Mouse (Mus musculus): ENCODE measurements at regions not wholly inside any gene's neighbourhood (a gene's known extent, or its start where the extent isn't known, plus 50 kb on each side); places are given as distances from the start of the nearest gene placed in this dataset.

DNA sequence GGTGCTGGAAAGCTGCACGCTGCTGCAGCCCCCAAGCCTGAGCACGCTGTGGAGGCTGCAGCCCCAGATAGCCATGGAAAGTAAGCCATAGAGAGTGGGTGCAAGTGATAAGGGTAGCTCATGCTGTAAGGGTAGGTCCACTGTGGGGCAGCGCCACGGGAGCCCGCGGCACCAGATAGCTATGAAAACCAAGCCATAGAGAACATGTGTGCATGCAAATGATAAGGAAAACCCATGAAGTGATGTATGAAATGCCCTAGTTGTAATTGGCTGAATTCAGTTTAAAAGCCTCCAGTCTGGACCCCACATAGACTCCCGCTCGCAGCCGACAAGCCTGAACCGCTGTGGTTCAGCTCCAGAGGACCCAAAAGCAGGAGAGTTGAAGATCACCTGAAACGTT lies 58.8 kb upstream of the L3mbtl3 start:
- no peak overlapping the region for H3K27ac ChIP-seq
- H3K36me3 ChIP-seq: no peaks in the 10 kb centered on the region
- H3K4me1 ChIP-seq: no peaks in the 10 kb centered on the region
- H3K9ac ChIP-seq: no peak overlapping the region
- no peak overlapping the region for H3K4me3 ChIP-seq (replicated peaks)
- 91% methylated on average over 11 of the region's 11 CpGs for WGBS
- H3K9me3 ChIP-seq (replicated peaks): peaks cover 5% of the 10 kb centered on the region; the same call in 1 of the 2 replicates
- ATAC-seq (replicated peaks; ENCODE audit: low FRiP score): no peak
- no peaks in the 10 kb centered on the region for H3K27me3 ChIP-seq
- H3K4me2 ChIP-seq: no peak overlapping the region

DNA sequence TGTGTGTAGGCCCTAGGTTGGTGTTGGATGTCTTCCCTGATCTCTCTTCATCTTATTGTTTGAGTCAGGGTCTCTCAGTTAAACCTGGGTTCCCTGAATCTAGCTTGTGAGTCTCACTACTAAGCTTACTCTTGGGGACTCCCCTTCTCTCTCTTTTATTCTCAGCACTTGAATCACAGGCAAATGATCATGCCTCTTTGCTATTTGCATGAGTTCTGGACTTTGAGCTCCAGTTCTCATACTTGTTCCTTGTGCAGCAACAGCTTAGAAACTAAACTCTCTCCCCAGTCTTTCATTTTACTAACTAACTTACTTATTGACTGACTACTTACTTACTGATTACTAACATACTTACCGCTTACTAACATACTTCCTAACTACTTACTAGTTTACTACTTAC lies 64.9 kb upstream of the L3mbtl3 start:
- H3K27ac ChIP-seq: no peak overlapping the region
- H3K27me3 ChIP-seq: no peaks in the 10 kb centered on the region
- 90% methylated on average over 1 of the region's 1 CpGs for WGBS
- no peaks in the 10 kb centered on the region for H3K4me1 ChIP-seq
- H3K36me3 ChIP-seq: no peaks in the 10 kb centered on the region
- no peak overlapping the region for H3K4me3 ChIP-seq (replicated peaks)
- no peak overlapping the region for H3K9ac ChIP-seq
- H3K4me2 ChIP-seq: no peak overlapping the region
- ATAC-seq (replicated peaks; ENCODE audit: low FRiP score): no peak
- H3K9me3 ChIP-seq (replicated peaks): peaks cover 5% of the 10 kb centered on the region; the same call in 1 of the 2 replicates

DNA sequence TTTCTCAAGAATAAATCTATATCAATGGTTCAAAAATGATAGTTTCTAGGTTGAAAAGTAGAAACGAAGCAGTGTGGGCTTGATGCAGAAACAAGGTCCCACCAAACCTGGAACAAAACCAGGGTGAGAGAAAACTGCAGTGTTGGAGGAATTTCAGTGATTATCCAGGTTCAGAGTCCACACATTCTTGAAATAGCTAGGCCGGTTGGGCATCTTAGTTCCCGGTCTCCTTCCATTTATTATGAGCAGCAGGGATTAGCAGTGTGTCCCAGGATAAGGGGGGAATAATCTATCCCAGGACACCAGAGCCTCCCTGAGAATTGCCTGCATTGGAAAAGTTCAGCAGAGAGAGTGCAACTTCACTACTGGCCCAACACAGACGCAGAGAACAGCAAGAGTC lies 108.5 kb upstream of the L3mbtl3 start:
- H3K27me3 ChIP-seq: no peaks in the 10 kb centered on the region
- 0 out of 2 replicates have a peak, but pooled peaks have one; percentile 18 for ATAC-seq (replicated peaks; ENCODE audit: low FRiP score)
- H3K36me3 ChIP-seq: no peaks in the 10 kb centered on the region
- no peaks in the 10 kb centered on the region for H3K9me3 ChIP-seq (replicated peaks)
- H3K4me2 ChIP-seq: no peak overlapping the region
- no peak overlapping the region for H3K4me3 ChIP-seq (replicated peaks)
- no peak overlapping the region for H3K9ac ChIP-seq
- 80% methylated on average over 4 of the region's 4 CpGs for WGBS
- no peak overlapping the region for H3K27ac ChIP-seq
- H3K4me1 ChIP-seq: no peaks in the 10 kb centered on the region

DNA sequence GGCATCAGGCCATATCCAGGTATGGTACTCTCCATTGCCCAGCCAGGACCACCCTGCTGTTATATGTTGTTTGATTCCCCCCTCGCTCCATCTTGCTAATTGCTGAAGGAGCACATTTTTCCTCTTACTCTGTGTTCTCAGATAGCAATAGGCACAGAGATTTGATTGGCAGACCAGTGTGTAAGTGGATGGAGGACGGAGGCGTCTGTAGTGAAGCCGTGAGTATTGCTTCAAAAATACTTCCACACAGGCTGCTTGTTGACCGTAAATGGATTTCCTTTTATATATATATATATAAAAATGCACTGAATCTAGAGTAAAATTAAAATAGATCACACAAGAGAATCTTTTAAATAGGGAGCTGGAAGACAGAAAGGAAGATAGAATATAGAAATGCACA lies 115.6 kb upstream of the L3mbtl3 start:
- Histone ChIP-seq H3K9me3 (replicated peaks) (no peaks in the 10 kb centered on the region), H3K4me3 (replicated peaks) (no peak overlapping the region), H3K4me1 (no peaks in the 10 kb centered on the region), H3K27me3 (no peaks in the 10 kb centered on the region), H3K4me2 (no peak overlapping the region), H3K9ac (no peak overlapping the region), H3K27ac (no peak overlapping the region), H3K36me3 (no peaks in the 10 kb centered on the region)
- ATAC-seq (replicated peaks; ENCODE audit: low FRiP score): no peak
- 92% methylated on average over 5 of the region's 5 CpGs for WGBS

- H3K9ac ChIP-seq: no peak overlapping the region
- H3K27me3 ChIP-seq: no peaks in the 10 kb centered on the region
- no peak for ATAC-seq (replicated peaks; ENCODE audit: low FRiP score)
- no peak overlapping the region for H3K4me3 ChIP-seq (replicated peaks)
- no peaks in the 10 kb centered on the region for H3K36me3 ChIP-seq
- no peak overlapping the region for H3K27ac ChIP-seq
- WGBS: 72% methylated on average over 11 of the region's 11 CpGs
- H3K9me3 ChIP-seq (replicated peaks): no peaks in the 10 kb centered on the region
- H3K4me1 ChIP-seq: no peaks in the 10 kb centered on the region
- no peak overlapping the region for H3K4me2 ChIP-seq
These were observed 116.4 kb upstream of the L3mbtl3 start for GRCm38 (mm10) chr10:26492146-26492545.

GRCm38 (mm10) chr10:26492856-26493484 lies 117.2 kb upstream of the L3mbtl3 start:
- 77% methylated on average over 13 of the region's 13 CpGs for WGBS
- no peak overlapping the region for H3K27ac ChIP-seq
- no peak for ATAC-seq (replicated peaks; ENCODE audit: low FRiP score)
- no peaks in the 10 kb centered on the region for H3K4me1 ChIP-seq
- H3K36me3 ChIP-seq: no peaks in the 10 kb centered on the region
- no peak overlapping the region for H3K4me2 ChIP-seq
- H3K27me3 ChIP-seq: no peaks in the 10 kb centered on the region
- H3K9me3 ChIP-seq (replicated peaks): no peaks in the 10 kb centered on the region
- H3K9ac ChIP-seq: no peak overlapping the region
- H3K4me3 ChIP-seq (replicated peaks): no peak overlapping the region

GRCm38 (mm10) chr10:26493801-26494200 lies 118.0 kb upstream of the L3mbtl3 start:
- no peaks in the 10 kb centered on the region for H3K36me3 ChIP-seq
- no peak overlapping the region for H3K27ac ChIP-seq
- H3K9me3 ChIP-seq (replicated peaks): no peaks in the 10 kb centered on the region
- H3K4me1 ChIP-seq: no peaks in the 10 kb centered on the region
- no peak overlapping the region for H3K4me2 ChIP-seq
- ATAC-seq (replicated peaks; ENCODE audit: low FRiP score): no peak
- no peak overlapping the region for H3K9ac ChIP-seq
- no peaks in the 10 kb centered on the region for H3K27me3 ChIP-seq
- no peak overlapping the region for H3K4me3 ChIP-seq (replicated peaks)
- WGBS: 89% methylated on average over 2 of the region's 2 CpGs

- 0 out of 2 replicates have a peak, but pooled peaks have one; percentile 29 for ATAC-seq (replicated peaks; ENCODE audit: low FRiP score)
- no peaks in the 10 kb centered on the region for H3K4me1 ChIP-seq
- H3K27ac ChIP-seq: no peak overlapping the region
- H3K4me2 ChIP-seq: no peak overlapping the region
- H3K4me3 ChIP-seq (replicated peaks): no peak overlapping the region
- H3K9ac ChIP-seq: no peak overlapping the region
- H3K36me3 ChIP-seq: no peaks in the 10 kb centered on the region
- H3K27me3 ChIP-seq: no peaks in the 10 kb centered on the region
- WGBS: 61% methylated on average over 9 of the region's 9 CpGs
- no peaks in the 10 kb centered on the region for H3K9me3 ChIP-seq (replicated peaks)
These were observed 118.6 kb upstream of the L3mbtl3 start for GRCm38 (mm10) chr10:26494380-26494781.

DNA sequence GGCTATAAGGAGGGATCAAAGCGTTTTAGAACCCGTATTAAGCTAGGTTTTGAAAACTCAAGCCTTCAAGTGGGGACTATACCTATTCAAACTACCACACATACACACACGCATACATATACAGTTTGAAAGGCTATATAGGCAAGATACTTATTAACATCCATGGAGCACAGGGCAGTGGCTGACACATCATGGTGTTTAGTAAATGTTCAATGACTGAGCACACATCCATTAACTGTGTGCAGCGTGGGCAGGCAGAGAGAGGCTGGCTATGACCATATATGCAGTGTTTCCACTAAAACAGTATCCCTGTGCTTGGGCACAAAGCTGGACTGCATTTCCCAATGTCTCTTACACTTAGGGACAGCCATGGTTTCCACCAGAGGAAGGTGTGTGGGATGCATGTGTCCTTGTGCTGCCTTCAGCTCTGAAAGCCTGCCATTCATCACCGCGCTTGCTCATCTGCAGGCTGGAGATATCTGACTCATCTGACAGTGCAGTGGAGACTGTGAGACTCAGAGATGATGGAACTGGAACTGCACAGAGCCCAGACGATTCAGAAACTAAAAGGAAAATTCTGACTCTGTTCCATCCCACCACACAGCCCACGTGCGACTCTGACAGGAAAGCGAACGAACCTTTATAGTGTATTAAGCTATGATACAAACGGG lies 124.6 kb upstream of the L3mbtl3 start:
- Histone ChIP-seq H3K4me2 (no peak overlapping the region), H3K27ac (no peak overlapping the region), H3K4me3 (replicated peaks) (no peak overlapping the region), H3K27me3 (no peaks in the 10 kb centered on the region), H3K9me3 (replicated peaks) (no peaks in the 10 kb centered on the region), H3K36me3 (no peaks in the 10 kb centered on the region), H3K9ac (no peak overlapping the region), H3K4me1 (no peaks in the 10 kb centered on the region)
- WGBS: 77% methylated on average over 12 of the region's 12 CpGs
- ATAC-seq (replicated peaks; ENCODE audit: low FRiP score): peak; percentile 71; the same call in 1 of the 2 replicates

GRCm38 (mm10) chr10:26520879-26521278 lies 145.1 kb upstream of the L3mbtl3 start:
- Histone ChIP-seq H3K4me2 (no peak overlapping the region), H3K27me3 (no peaks in the 10 kb centered on the region), H3K4me1 (no peaks in the 10 kb centered on the region), H3K36me3 (no peaks in the 10 kb centered on the region), H3K4me3 (replicated peaks) (no peak overlapping the region), H3K27ac (no peak overlapping the region), H3K9me3 (replicated peaks) (no peaks in the 10 kb centered on the region), H3K9ac (no peak overlapping the region)
- no peak for ATAC-seq (replicated peaks; ENCODE audit: low FRiP score)
- WGBS: 64% methylated on average over 6 of the region's 6 CpGs

- no peak overlapping the region for H3K4me3 ChIP-seq (replicated peaks)
- H3K27ac ChIP-seq: no peak overlapping the region
- no peaks in the 10 kb centered on the region for H3K36me3 ChIP-seq
- H3K4me1 ChIP-seq: no peaks in the 10 kb centered on the region
- 76% methylated on average over 4 of the region's 4 CpGs for WGBS
- no peak overlapping the region for H3K9ac ChIP-seq
- no peaks in the 10 kb centered on the region for H3K27me3 ChIP-seq
- H3K9me3 ChIP-seq (replicated peaks): no peaks in the 10 kb centered on the region
- no peak for ATAC-seq (replicated peaks; ENCODE audit: low FRiP score)
- H3K4me2 ChIP-seq: no peak overlapping the region
These were observed 150.2 kb upstream of the L3mbtl3 start for GRCm38 (mm10) chr10:26525848-26526546.

GRCm38 (mm10) chr10:26540189-26540588 lies 164.4 kb upstream of the L3mbtl3 start:
- no peaks in the 10 kb centered on the region for H3K36me3 ChIP-seq
- H3K4me1 ChIP-seq: no peaks in the 10 kb centered on the region
- H3K9me3 ChIP-seq (replicated peaks): no peaks in the 10 kb centered on the region
- no peaks in the 10 kb centered on the region for H3K27me3 ChIP-seq
- no peak overlapping the region for H3K4me2 ChIP-seq
- no peak overlapping the region for H3K27ac ChIP-seq
- H3K4me3 ChIP-seq (replicated peaks): no peak overlapping the region
- H3K9ac ChIP-seq: no peak overlapping the region
- ATAC-seq (replicated peaks; ENCODE audit: low FRiP score): no peak
